In genomic region chr4:134769081-134769811, GRCm38 (mm10) we compare ENCODE assay signal across 13 mouse cellular contexts. TPM values are rescaled to one million over a fixed set of nuclear protein-coding genes. Genes with fewer than 3 reads are reported as not detected.
DNase-seq lines count a peak whose midpoint lies in the region; ATAC-seq lines count a peak whose summit lies in the region.
"Had no signal": no experiment of that assay in that cellular context is flagged by ENCODE, and none has a peak within 500 bp of the region (broad histone marks: within the 10 kb centered on the region; RNA-seq: fewer than 3 reads in every experiment).

No protein-coding gene starts in this region.

- peak; percentile 35 to 44 for DNase-seq in adrenal gland, postnatal 36 days
- DNase-seq in adrenal gland, postnatal 4 days (ENCODE audit: low spot score in 2 of 2): no peak
- DNase-seq in kidney, adult 9 months: peak; percentile 49
- DNase-seq in kidney, adult 18-20 months: no peak
- DNase-seq in NIH3T3 (ENCODE audit: low read depth): peak; percentile 36
- peak; percentile 68 to 70 for DNase-seq in cerebellum, postnatal 25 days
- no peak for DNase-seq in layer of hippocampus, postnatal 14 days (ENCODE audit: low spot score in 2 of 2)
- DNase-seq: heart, postnatal 36 days; right cerebral cortex, postnatal 14 days; thymus, postnatal 25 days had no signal

- no peak for ATAC-seq in frontal cortex, adult (ENCODE audit: low TSS enrichment)
- ATAC-seq: activated CD4-positive, CD25-positive, alpha-beta regulatory T cell, adult 4 months; inflammation-experienced regulatory T-cells, adult 6 months had no signal

RNA-seq across cellular contexts. Expression of gene Ldlrap1, which starts 1.4 kb away (rescaled TPM):
- total RNA-seq in adrenal gland, postnatal 36 days (2021): 10 to 100 TPM; 47.5 to 52.9 TPM
- 10 to 100 TPM; 39.1 to 44.7 TPM for total RNA-seq in adrenal gland, postnatal 4 days (2021)
- total RNA-seq in layer of hippocampus, postnatal 14 days (2021): 1 to 10 TPM; 4.6 to 4.8 TPM

Comparison
In these comparisons a context has a peak if more than half of its experiments do, and no peak if none do; other contexts are left out.
1. DNase-seq: peak in adrenal gland, postnatal 36 days (2 of 2), kidney, adult 9 months (single experiment), NIH3T3 (single experiment) and cerebellum, postnatal 25 days (2 of 2); none in adrenal gland, postnatal 4 days (0 of 2), kidney, adult 18-20 months (single experiment) and layer of hippocampus, postnatal 14 days (0 of 2).
2. RNA of gene Ldlrap1, which starts 1.4 kb away (total RNA-seq): 47.5 to 52.9 TPM in adrenal gland, postnatal 36 days and 39.1 to 44.7 TPM in adrenal gland, postnatal 4 days; 4.6 to 4.8 TPM in layer of hippocampus, postnatal 14 days; every median in the first group is over 4 times any median in the second.